Mouse (Mus musculus): ENCODE results near the gene Matk.

Matk gene

GRCm38 (mm10) chr10:81244146-81244545 lies 8.6 kb upstream of the Matk start:
- no peak for DNase-seq

GRCm38 (mm10) chr10:81244595-81244994 lies 8.1 kb upstream of the Matk start:
- DNase-seq, result peak; percentile 74 to 75

GRCm38 (mm10) chr10:81245166-81245565 lies 7.6 kb upstream of the Matk start:
- no peak for DNase-seq

- DNase-seq, result no peak
Measured at GRCm38 (mm10) chr10:81247804-81248203, 4.9 kb upstream of the Matk start.

GRCm38 (mm10) chr10:81249442-81249841 lies 3.3 kb upstream of the Matk start:
- no peak for DNase-seq

GRCm38 (mm10) chr10:81254886-81255285 lies 2.2 kb downstream of the Matk start:
- DNase-seq, result no peak

- no peak for DNase-seq
Measured at GRCm38 (mm10) chr10:81257158-81258039, 4.7 kb downstream of the Matk start.

- DNase-seq, result no peak
Measured at GRCm38 (mm10) chr10:81259225-81259884, 6.6 kb downstream of the Matk start.

DNA sequence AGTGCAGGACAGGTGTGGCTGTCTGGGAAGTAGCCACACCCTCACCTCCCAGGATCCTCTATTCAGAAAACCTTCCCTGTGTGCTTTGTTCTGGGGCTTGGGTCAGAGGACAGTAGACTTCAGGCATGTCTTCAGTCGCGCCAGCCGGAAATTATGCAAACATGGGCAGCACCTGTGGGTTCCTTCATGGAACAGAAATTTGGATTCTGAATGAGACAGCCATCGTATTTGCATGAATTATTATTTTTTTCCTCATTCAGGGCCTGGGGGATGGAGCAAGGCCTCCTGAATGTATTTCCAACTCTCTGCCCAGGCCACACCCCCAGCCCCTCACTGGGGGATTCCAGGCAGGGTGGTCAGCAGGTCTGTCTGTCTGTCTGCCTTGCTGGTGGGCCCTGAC lies 8.3 kb downstream of the Matk start:
- no peak for DNase-seq

DNA sequence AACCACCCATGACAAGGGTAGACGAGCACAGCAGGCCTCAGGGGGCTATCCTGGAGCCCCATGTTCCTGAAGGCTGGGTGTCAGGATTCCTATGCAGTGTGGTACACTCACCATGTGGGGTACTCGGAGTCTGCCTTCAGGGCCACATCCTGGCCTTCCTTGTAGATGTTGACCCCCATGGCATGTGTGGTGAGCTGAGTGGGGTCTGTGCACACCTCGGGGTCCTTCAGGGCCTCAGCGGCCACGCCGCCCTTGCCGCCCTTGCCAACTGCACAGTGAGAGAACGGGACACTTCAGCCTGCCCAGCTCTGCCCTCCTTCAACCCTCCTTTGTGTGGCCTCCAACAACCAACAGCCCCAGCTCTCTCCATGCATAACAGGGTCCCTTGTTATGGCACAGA lies 12.8 kb downstream of the Matk start:
- DNase-seq, result no peak

- DNase-seq, result peak; percentile 96
Measured at GRCm38 (mm10) chr10:81266211-81267105, 13.7 kb downstream of the Matk start, which contains the start of the genes Mrpl54 and Apba3. Gene Mrpl54, minus strand, starts transcription at chr10:81266934. Gene Apba3, plus strand, starts transcription at chr10:81266960.

- DNase-seq, result peak; percentile 88 to 92
Measured at GRCm38 (mm10) chr10:81268056-81268455, 15.3 kb downstream of the Matk start.

GRCm38 (mm10) chr10:81268643-81269412 lies 16.1 kb downstream of the Matk start:
- DNase-seq, result no peak

GRCm38 (mm10) chr10:81272356-81272755 lies 19.6 kb downstream of the Matk start:
- no peak for DNase-seq

GRCm38 (mm10) chr10:81273842-81274241 lies 21.1 kb downstream of the Matk start:
- DNase-seq, result no peak

- DNase-seq, result no peak
Measured at GRCm38 (mm10) chr10:81277676-81278075, 24.9 kb downstream of the Matk start.

DNA sequence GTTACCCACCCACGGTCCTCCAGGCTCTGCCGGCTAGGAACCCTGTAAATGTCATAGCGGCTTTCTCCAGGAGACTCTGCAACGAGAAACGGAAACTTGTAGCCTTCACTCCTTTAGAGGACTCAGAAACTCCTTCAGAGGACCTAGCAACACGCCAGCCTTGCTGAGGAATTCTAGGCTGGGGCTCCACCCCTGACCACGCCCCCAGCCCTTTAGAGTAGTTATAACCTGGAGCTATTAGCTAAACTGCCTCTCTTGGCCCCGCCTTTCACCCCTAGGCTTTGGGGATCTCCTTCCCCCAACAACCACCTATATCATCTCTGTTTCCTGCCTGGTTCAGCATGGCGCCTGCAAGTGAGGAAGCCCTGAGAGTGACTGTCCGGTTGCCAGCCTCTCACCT lies 26.8 kb downstream of the Matk start:
- DNase-seq, result peak; percentile 52 to 71

GRCm38 (mm10) chr10:81284189-81284588 lies 31.5 kb downstream of the Matk start:
- peak; percentile 47 to 65 for DNase-seq

GRCm38 (mm10) chr10:81284719-81285118 lies 32.0 kb downstream of the Matk start:
- peak; percentile 76 to 84 for DNase-seq

GRCm38 (mm10) chr10:81285694-81286450 lies 33.1 kb downstream of the Matk start:
- peak; percentile 91 to 94 for DNase-seq

DNA sequence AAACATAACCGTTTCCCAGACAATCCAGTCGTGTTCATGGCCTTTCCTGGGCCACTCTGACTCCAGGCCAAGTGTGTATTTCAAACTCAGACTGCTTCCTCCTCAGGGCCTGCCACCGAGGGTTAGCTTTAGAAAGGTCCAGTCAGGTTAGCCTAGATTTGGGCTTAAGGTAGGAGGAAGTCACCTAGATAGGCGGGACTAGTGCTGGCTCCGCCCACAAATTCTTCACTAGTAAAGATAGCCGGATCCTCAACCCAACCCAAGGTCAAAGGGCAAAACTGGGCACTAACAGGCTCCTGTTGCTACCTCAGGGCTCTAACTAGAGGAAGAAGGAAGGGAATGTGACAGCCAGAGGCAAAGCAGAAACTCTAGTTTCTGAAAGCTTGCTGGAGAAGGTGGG lies 33.9 kb downstream of the Matk start:
- DNase-seq, result peak; percentile 61 to 70
